Mouse (Mus musculus): ENCODE data around the gene Zkscan8.

DNA sequence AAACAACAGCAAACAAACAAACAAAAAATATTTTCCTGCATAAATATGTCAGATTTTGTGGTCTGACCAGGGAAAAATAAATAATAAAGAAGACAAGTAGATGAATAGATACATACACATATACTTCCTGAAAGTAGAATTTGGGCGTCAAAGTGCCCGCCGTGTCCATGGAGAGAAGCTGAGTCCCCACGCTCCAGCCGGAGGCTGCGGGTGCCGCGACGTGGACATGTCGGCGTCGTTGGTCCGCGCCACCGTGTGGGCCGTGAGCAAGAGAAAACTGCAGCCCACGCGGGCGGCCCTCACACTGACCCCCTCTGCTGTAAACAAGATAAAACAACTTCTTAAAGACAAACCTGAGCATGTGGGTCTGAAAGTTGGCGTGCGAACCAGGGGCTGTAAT, 35.8 kb downstream of the Zkscan8 start, which contains the start of gene AK157302:
- TF ChIP-seq CTCF (IDR thresholded peaks at IDR 0.05; ENCODE audit: extremely low read depth, insufficient read depth, low read length) (no peak), POLR2A (IDR thresholded peaks at IDR 0.05; ENCODE audit: extremely low read depth, insufficient read depth, low read length) (no peak)

Data from cortical plate, adult 2 months (tissue).